Mouse (Mus musculus): ENCODE data around the gene Dtd2.

GRCm38 (mm10) chr12:52027963-52028362, 21.7 kb upstream of the Dtd2 start, which contains the start of gene Gpr33:
- no peak for TF ChIP-seq CTCF (IDR thresholded peaks at IDR 0.05; ENCODE audit: borderline replicate concordance, control insufficient read depth, extremely low read depth, insufficient read depth, low read length, poor library complexity)
- TF ChIP-seq POLR2A (IDR thresholded peaks at IDR 0.05; ENCODE audit: control insufficient read depth, extremely low read depth, insufficient read depth, low read length, poor library complexity): no peak

Data from thymus, adult 2 months (tissue).